Mouse (Mus musculus) E14TG2a.4 (cell line): ENCODE data around the gene Myo16.

Experiments
- CTCF ChIP-seq: conservative IDR thresholded peaks from 2 replicates; pipeline ENCODE4 v1.5.1; 2014; ENCODE audit warnings: low read length
- POU5F1 ChIP-seq: IDR thresholded peaks from 2 replicates; pipeline ENCODE4 v1.6.1; 2014; ENCODE audit warnings: low read length, borderline replicate concordance

DNA sequence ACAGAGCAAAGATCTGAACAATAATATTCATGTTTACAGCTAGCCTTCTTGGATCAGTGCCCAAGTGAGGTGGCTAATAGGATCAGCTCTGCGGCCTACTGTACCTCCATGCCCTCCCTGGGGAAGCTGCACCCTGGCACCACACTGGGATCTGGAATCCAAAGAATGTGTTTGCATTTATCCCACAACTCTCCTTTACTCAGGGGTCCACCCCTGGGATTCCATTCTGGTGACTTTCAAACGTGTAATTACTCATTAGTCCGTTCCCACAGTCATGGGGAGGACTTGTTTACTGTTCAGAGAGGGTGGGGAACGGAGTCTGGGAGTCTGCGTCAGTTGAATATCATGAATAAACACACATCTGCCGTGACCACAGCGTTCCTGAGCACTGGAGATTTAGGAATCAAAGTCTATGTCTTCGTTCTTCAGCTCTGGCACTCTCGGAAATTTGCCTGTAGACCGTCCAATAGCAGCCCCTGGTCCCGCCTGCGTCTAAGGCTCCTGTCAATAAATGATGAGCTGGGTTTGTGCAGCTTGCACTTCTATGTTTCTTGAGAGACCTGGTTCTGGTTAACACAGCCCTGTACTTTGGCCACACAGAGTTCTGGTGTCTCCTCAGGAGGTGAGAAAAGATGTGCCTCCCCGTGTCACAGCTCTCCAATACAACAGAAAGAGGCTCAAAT is 511.3 kb downstream of the Myo16 start:
- TF ChIP-seq CTCF (no peak), POU5F1 (no peak)
